Mouse (Mus musculus) lung, postnatal 0 days (tissue): ENCODE measurements at regions not wholly inside any gene's neighbourhood (a gene's known extent, or its start where the extent isn't known, plus 50 kb on each side); places are given as distances from the start of the nearest gene placed in this dataset.

Experiments
- CTCF ChIP-seq: IDR thresholded peaks from 2 replicates; pipeline ENCODE4 v1.5.1; 2016; ENCODE audit warnings: antibody characterized with exemption, mild to moderate bottlenecking
- EP300 ChIP-seq: IDR thresholded peaks from 2 replicates; pipeline ENCODE4 v1.6.1; 2016; ENCODE audit warnings: antibody characterized with exemption, mild to moderate bottlenecking, control low read depth

GRCm38 (mm10) chr2:11362205-11362994, 190.5 kb downstream of the Prkcq start:
- TF ChIP-seq EP300 (no peak), CTCF (no peak)
